Mouse (Mus musculus): ENCODE results near the gene Fgfr2.

GRCm38 (mm10) chr7:131757922-131758321 is 1365.2 kb downstream of the Fgfr2 start:
- TF ChIP-seq POLR2A (IDR thresholded peaks at IDR 0.05; ENCODE audit: control insufficient read depth, low read depth, low read length) (no peak), CTCF (IDR thresholded peaks at IDR 0.05; ENCODE audit: control insufficient read depth, insufficient read depth, insufficient replicate concordance, low read depth, low read length) (peak; percentile 60; the same call in 1 of the 2 replicates)
